Mouse (Mus musculus) cerebellum, adult 9-11 months (tissue): ENCODE results near the gene Sorbs1.
A peak's percentile ranks its signal among the peaks of the same experiment; 100 is the strongest.

Source experiments
- DNase-seq: peaks from one replicate; pipeline ENCODE4 v3.0.0; 2022

Gene Sorbs1

GRCm38 (mm10) chr19:40336694-40337093 is 176.9 kb downstream of the Sorbs1 start:
- no peak for DNase-seq

GRCm38 (mm10) chr19:40333905-40334304 is 179.7 kb downstream of the Sorbs1 start:
- DNase-seq = no peak

GRCm38 (mm10) chr19:40333081-40333480 is 180.5 kb downstream of the Sorbs1 start:
- no peak for DNase-seq

- DNase-seq = no peak
These were observed 181.3 kb downstream of the Sorbs1 start for GRCm38 (mm10) chr19:40332303-40332702.

GRCm38 (mm10) chr19:40331846-40332245 is 181.7 kb downstream of the Sorbs1 start:
- no peak for DNase-seq

GRCm38 (mm10) chr19:40326126-40326525 is 187.5 kb downstream of the Sorbs1 start:
- no peak for DNase-seq

- no peak for DNase-seq
These were observed 188.2 kb downstream of the Sorbs1 start for GRCm38 (mm10) chr19:40325381-40325780.

- DNase-seq = no peak
These were observed 191.4 kb downstream of the Sorbs1 start for GRCm38 (mm10) chr19:40322226-40322625.

GRCm38 (mm10) chr19:40319199-40319598 is 194.4 kb downstream of the Sorbs1 start:
- DNase-seq = no peak

GRCm38 (mm10) chr19:40318511-40318910 is 195.1 kb downstream of the Sorbs1 start:
- no peak for DNase-seq

- DNase-seq = no peak
These were observed 196.6 kb downstream of the Sorbs1 start for GRCm38 (mm10) chr19:40317001-40317400.

GRCm38 (mm10) chr19:40314252-40314651 is 199.3 kb downstream of the Sorbs1 start:
- no peak for DNase-seq

- no peak for DNase-seq
These were observed 201.9 kb downstream of the Sorbs1 start for GRCm38 (mm10) chr19:40311631-40312030.

- no peak for DNase-seq
These were observed 203.0 kb downstream of the Sorbs1 start for GRCm38 (mm10) chr19:40310410-40311130.

- DNase-seq = no peak
These were observed 203.7 kb downstream of the Sorbs1 start for GRCm38 (mm10) chr19:40309911-40310310.

- DNase-seq = peak; percentile 52
These were observed 206.0 kb downstream of the Sorbs1 start for GRCm38 (mm10) chr19:40307550-40307949.

- no peak for DNase-seq
These were observed 206.9 kb downstream of the Sorbs1 start for GRCm38 (mm10) chr19:40306631-40307030.

- DNase-seq = no peak
These were observed 208.1 kb downstream of the Sorbs1 start for GRCm38 (mm10) chr19:40305456-40305855.

GRCm38 (mm10) chr19:40302916-40303315 is 210.7 kb downstream of the Sorbs1 start:
- no peak for DNase-seq

- no peak for DNase-seq
These were observed 211.1 kb downstream of the Sorbs1 start for GRCm38 (mm10) chr19:40302477-40302876.

- no peak for DNase-seq
These were observed 213.4 kb downstream of the Sorbs1 start for GRCm38 (mm10) chr19:40299983-40300759.

- DNase-seq = no peak
These were observed 214.4 kb downstream of the Sorbs1 start for GRCm38 (mm10) chr19:40299182-40299581.

GRCm38 (mm10) chr19:40298574-40298973 is 215.0 kb downstream of the Sorbs1 start:
- no peak for DNase-seq

GRCm38 (mm10) chr19:40297798-40298144 is 215.8 kb downstream of the Sorbs1 start:
- DNase-seq = no peak
